Mouse (Mus musculus) limb, embryonic 14.5 days (tissue): ENCODE data around the gene Pde8b. TPM values are rescaled to one million over a fixed set of nuclear protein-coding genes. Genes with fewer than 3 reads are reported as not detected.

Source experiments
- ATAC-seq: fragments of 200-750 bp; cut with Nextera tagmentation; 2 replicates; pipeline ENCODE4 v1.8.0; 2017; ENCODE audit warnings: low read depth, moderate number of reproducible peaks, moderate TSS enrichment; ENCODE audit not compliant: low FRiP score
- DNase-seq: peaks from one replicate; pipeline ENCODE4 v3.0.0-alpha.2; 2015; ENCODE audit warnings: low spot score
- H3K27ac ChIP-seq: fragments of 300-500 bp; sonication (generic); replicated peaks from 2 replicates; pipeline ENCODE4 v1.5.1; 2014; ENCODE audit warnings: low read depth, mild to moderate bottlenecking, low read length, moderate library complexity, mixed read lengths
- H3K27me3 ChIP-seq: fragments of 300-500 bp; sonication (generic); 2 replicates; pipeline ENCODE4 v1.6.1; 2014; ENCODE audit warnings: low read length, mixed read lengths; ENCODE audit not compliant: control insufficient read depth, insufficient read depth
- H3K36me3 ChIP-seq: fragments of 300-500 bp; sonication (generic); 2 replicates; pipeline ENCODE4 v1.6.1; 2014; ENCODE audit warnings: mild to moderate bottlenecking, low read length, moderate library complexity, mixed read lengths; ENCODE audit not compliant: control insufficient read depth, insufficient read depth
- H3K4me1 ChIP-seq: fragments of 300-500 bp; sonication (generic); 2 replicates; pipeline ENCODE4 v1.6.1; 2014; ENCODE audit warnings: antibody characterized with exemption, low read length, mixed read lengths; ENCODE audit not compliant: control insufficient read depth, insufficient read depth
- H3K4me2 ChIP-seq: fragments of 300-500 bp; sonication (generic); replicated peaks from 2 replicates; pipeline ENCODE4 v1.6.1; 2014; ENCODE audit warnings: low read depth, mild to moderate bottlenecking, low read length, moderate library complexity; ENCODE audit not compliant: severe bottlenecking
- H3K4me3 ChIP-seq: fragments of 300-500 bp; sonication (generic); replicated peaks from 2 replicates; pipeline ENCODE4 v1.5.1; 2014; ENCODE audit warnings: low read length
- H3K9ac ChIP-seq: fragments of 300-500 bp; sonication (generic); 2 replicates; pipeline ENCODE4 v1.6.1; 2014; ENCODE audit warnings: mild to moderate bottlenecking, low read depth, low read length, moderate library complexity; ENCODE audit not compliant: severe bottlenecking
- H3K9me3 ChIP-seq: fragments of 300-500 bp; sonication (generic); 2 replicates; pipeline ENCODE4 v1.6.1; 2016; ENCODE audit warnings: low read length; ENCODE audit not compliant: control insufficient read depth
- POLR2A ChIP-seq: fragments of 200-500 bp; IDR thresholded peaks from 2 replicates; pipeline ENCODE4 v1.8.0; 2012; ENCODE audit warnings: inconsistent platforms, mild to moderate bottlenecking, moderate library complexity, borderline replicate concordance; ENCODE audit not compliant: insufficient read depth, insufficient read length; ENCODE audit errors: extremely low read depth
- WGBS: fragments of 180-500 bp; shearing (Covaris S2); extraction: QIAGEN DNeasy Blood & Tissue Kit; methylation state at CpG from one replicate; pipeline ENCODE4 v1.1.7; 2014; 5-methylcytosine and 5-hydroxymethylcytosine counted together
- polyA plus RNA-seq, 2 experiments: library from polyadenylated mRNA; depleted of rRNA in 1 of 2; stranded (reverse) in 1 of 2; unstranded in 1 of 2; fragments of >200 nt; fragmentation: Nextera tagmentation in 1 of 2; extraction: Ambion mirVana in 1 of 2; gene quantifications; 2 replicates each; pipeline versions ENCODE4 v1.2.1 to v1.2.3; 2012 to 2014

Gene Pde8b
- polyA plus RNA-seq, 2 experiments = 3.1 to 3.4 TPM

GRCm38 (mm10) chr13:95135326-95136150 lies 114.6 kb downstream of the Pde8b start:
- no peaks in the 10 kb centered on the region for H3K27me3 ChIP-seq
- no peak for TF ChIP-seq POLR2A
- 83% methylated on average over 7 of the region's 7 CpGs for WGBS
- H3K4me2 ChIP-seq = no peak overlapping the region
- no peak overlapping the region for H3K27ac ChIP-seq
- no peak overlapping the region for H3K9ac ChIP-seq
- H3K9me3 ChIP-seq = no peaks in the 10 kb centered on the region
- no peak overlapping the region for H3K4me3 ChIP-seq
- DNase-seq = no peak
- ATAC-seq = no peak
- no peaks in the 10 kb centered on the region for H3K36me3 ChIP-seq
- no peaks in the 10 kb centered on the region for H3K4me1 ChIP-seq

- Histone ChIP-seq H3K27ac (no peak overlapping the region), H3K4me1 (no peaks in the 10 kb centered on the region), H3K9ac (no peak overlapping the region), H3K9me3 (no peaks in the 10 kb centered on the region), H3K4me3 (no peak overlapping the region), H3K27me3 (no peaks in the 10 kb centered on the region), H3K36me3 (no peaks in the 10 kb centered on the region), H3K4me2 (no peak overlapping the region)
- no peak for ATAC-seq
- no peak for DNase-seq
- no peak for TF ChIP-seq POLR2A
- WGBS = 44% methylated on average over 4 of the region's 4 CpGs
These were observed 118.3 kb downstream of the Pde8b start for GRCm38 (mm10) chr13:95131848-95132247.

DNA sequence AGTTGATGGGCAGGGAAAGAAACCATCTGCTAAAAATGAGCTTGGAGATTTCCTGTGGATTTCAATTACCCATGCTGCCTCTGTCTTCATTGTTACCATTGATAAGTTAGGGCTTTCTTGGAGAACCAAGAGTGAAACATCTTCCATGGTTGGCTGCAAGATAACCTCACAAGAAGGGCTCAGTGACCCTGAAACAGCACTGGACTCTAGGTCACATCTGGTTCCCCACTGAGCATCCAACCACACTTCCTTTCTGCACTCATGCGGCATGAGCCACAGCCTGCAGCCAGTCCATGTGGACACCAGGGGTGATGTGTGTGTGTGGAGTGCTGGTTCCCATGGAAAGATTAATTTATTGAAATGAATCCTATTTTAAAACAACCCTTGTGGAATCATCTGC lies 119.1 kb downstream of the Pde8b start:
- H3K27ac ChIP-seq = no peak overlapping the region
- no peak overlapping the region for H3K4me3 ChIP-seq
- TF ChIP-seq POLR2A = no peak
- no peak overlapping the region for H3K9ac ChIP-seq
- no peaks in the 10 kb centered on the region for H3K4me1 ChIP-seq
- H3K36me3 ChIP-seq = no peaks in the 10 kb centered on the region
- 67% methylated on average over 1 of the region's 1 CpGs for WGBS
- H3K4me2 ChIP-seq = no peak overlapping the region
- no peaks in the 10 kb centered on the region for H3K27me3 ChIP-seq
- ATAC-seq = no peak
- H3K9me3 ChIP-seq = no peaks in the 10 kb centered on the region
- no peak for DNase-seq

GRCm38 (mm10) chr13:95127288-95127687 lies 122.8 kb downstream of the Pde8b start:
- ATAC-seq (no peak), DNase-seq (no peak)
- Histone ChIP-seq H3K27ac (no peak overlapping the region), H3K27me3 (no peaks in the 10 kb centered on the region), H3K4me1 (no peaks in the 10 kb centered on the region), H3K4me3 (no peak overlapping the region), H3K4me2 (no peak overlapping the region), H3K36me3 (no peaks in the 10 kb centered on the region), H3K9me3 (no peaks in the 10 kb centered on the region), H3K9ac (no peak overlapping the region)
- no peak for TF ChIP-seq POLR2A
- WGBS = 51% methylated on average over 10 of the region's 10 CpGs

DNA sequence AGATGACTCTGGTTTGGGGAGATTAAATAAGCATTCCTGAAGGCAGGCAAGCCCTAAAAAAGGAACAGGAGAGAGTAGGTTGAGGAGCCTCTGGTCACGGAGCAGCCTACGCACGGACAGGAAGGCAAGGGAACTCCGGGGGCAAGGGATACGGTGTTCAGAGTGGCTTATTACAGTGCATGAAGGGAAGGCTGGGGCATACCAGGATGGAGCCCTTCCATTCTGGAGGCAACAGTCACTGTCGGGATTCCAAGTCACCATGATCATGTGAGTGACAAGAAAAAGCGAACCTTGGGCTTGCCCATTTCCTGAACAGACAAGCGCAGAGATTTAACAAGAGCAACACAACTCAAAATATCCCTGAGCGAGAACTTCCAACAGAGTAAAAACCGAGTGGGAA lies 123.3 kb downstream of the Pde8b start:
- Histone ChIP-seq H3K4me1 (no peaks in the 10 kb centered on the region), H3K4me3 (no peak overlapping the region), H3K27ac (no peak overlapping the region), H3K27me3 (no peaks in the 10 kb centered on the region), H3K9ac (no peak overlapping the region), H3K9me3 (no peaks in the 10 kb centered on the region), H3K36me3 (no peaks in the 10 kb centered on the region), H3K4me2 (no peak overlapping the region)
- ATAC-seq (no peak), DNase-seq (no peak)
- no peak for TF ChIP-seq POLR2A
- WGBS = 85% methylated on average over 10 of the region's 10 CpGs
